Mouse (Mus musculus) midbrain, embryonic 16.5 days (tissue): ENCODE results near the gene Rpap2. TPM values are rescaled to one million over a fixed set of nuclear protein-coding genes. Genes with fewer than 3 reads are reported as not detected.

Source experiments
- ATAC-seq: fragments of 200-750 bp; cut with Nextera tagmentation; 2 replicates; pipeline ENCODE4 v1.8.0; 2017; ENCODE audit warnings: moderate TSS enrichment
- H3K27ac ChIP-seq: fragments of 300-500 bp; sonication (generic); 2 replicates; pipeline ENCODE4 v1.5.1; 2014; ENCODE audit warnings: mild to moderate bottlenecking, low read length, mixed read lengths
- H3K27me3 ChIP-seq: fragments of 300-500 bp; sonication (generic); 2 replicates; pipeline ENCODE4 v1.6.1; 2014; ENCODE audit warnings: low read depth, low read length, mixed read lengths; ENCODE audit not compliant: control insufficient read depth, insufficient read depth
- H3K36me3 ChIP-seq: fragments of 300-500 bp; sonication (generic); 2 replicates; pipeline ENCODE4 v1.6.1; 2014; ENCODE audit warnings: mild to moderate bottlenecking, low read length, moderate library complexity, mixed read lengths; ENCODE audit not compliant: control insufficient read depth, insufficient read depth
- H3K4me1 ChIP-seq: fragments of 300-500 bp; sonication (generic); 2 replicates; pipeline ENCODE4 v1.6.1; 2014; ENCODE audit warnings: mild to moderate bottlenecking, low read length, mixed read lengths; ENCODE audit not compliant: control insufficient read depth, insufficient read depth
- H3K4me2 ChIP-seq: fragments of 300-500 bp; sonication (generic); 2 replicates; pipeline ENCODE4 v1.6.1; 2014; ENCODE audit warnings: mild to moderate bottlenecking, low read length, mixed read lengths
- H3K4me3 ChIP-seq: fragments of 300-500 bp; sonication (generic); 2 replicates; pipeline ENCODE4 v1.5.1; 2014; ENCODE audit warnings: low read depth, mild to moderate bottlenecking, low read length, moderate library complexity, mixed read lengths
- H3K9ac ChIP-seq: fragments of 300-500 bp; sonication (generic); 2 replicates; pipeline ENCODE4 v1.6.1; 2014; ENCODE audit warnings: low read depth, low read length, mixed read lengths
- H3K9me3 ChIP-seq: fragments of 300-500 bp; sonication (generic); replicated peaks from 2 replicates; pipeline ENCODE4 v1.6.1; 2014; ENCODE audit warnings: mild to moderate bottlenecking, low read length, mixed read lengths; ENCODE audit not compliant: control insufficient read depth, poor library complexity, severe bottlenecking
- WGBS: fragments of 180-500 bp; shearing (Covaris S2); extraction: QIAGEN DNeasy Blood & Tissue Kit; methylation state at CpG from one replicate; pipeline ENCODE4 v1.1.7; 2014; 5-methylcytosine and 5-hydroxymethylcytosine counted together
- polyA plus RNA-seq: library from polyadenylated mRNA; unstranded; fragments of >200 nt; fragmentation: Nextera tagmentation; extraction: Ambion mirVana; gene quantifications from 2 replicates; pipeline ENCODE4 v1.2.1, GENCODE M21; 2015

Gene Rpap2
- polyA plus RNA-seq, 1 experiment from 2014 or later = 26.2 TPM

- Histone ChIP-seq H3K9ac (no peak overlapping the region), H3K27me3 (no peaks in the 10 kb centered on the region), H3K27ac (no peak overlapping the region), H3K4me3 (no peak overlapping the region), H3K4me1 (no peaks in the 10 kb centered on the region), H3K36me3 (no peaks in the 10 kb centered on the region), H3K4me2 (no peak overlapping the region), H3K9me3 (no peaks in the 10 kb centered on the region)
- ATAC-seq = no peak
- WGBS = 83% methylated on average over 8 of the region's 8 CpGs
These were observed 101.7 kb downstream of the Rpap2 start for GRCm38 (mm10) chr5:107698888-107699287.

- no peak overlapping the region for H3K4me2 ChIP-seq
- H3K9ac ChIP-seq = no peak overlapping the region
- H3K9me3 ChIP-seq = no peaks in the 10 kb centered on the region
- H3K27ac ChIP-seq = no peak overlapping the region
- no peak overlapping the region for H3K4me3 ChIP-seq
- H3K27me3 ChIP-seq = no peaks in the 10 kb centered on the region
- WGBS = 95% methylated on average over 10 of the region's 10 CpGs
- no peaks in the 10 kb centered on the region for H3K4me1 ChIP-seq
- no peaks in the 10 kb centered on the region for H3K36me3 ChIP-seq
- ATAC-seq = no peak
These were observed 103.7 kb downstream of the Rpap2 start for GRCm38 (mm10) chr5:107700873-107701272.

GRCm38 (mm10) chr5:107701658-107702057 lies 104.5 kb downstream of the Rpap2 start:
- Histone ChIP-seq H3K4me2 (no peak overlapping the region), H3K9ac (no peak overlapping the region), H3K27me3 (no peaks in the 10 kb centered on the region), H3K27ac (no peak overlapping the region), H3K4me3 (no peak overlapping the region), H3K9me3 (no peaks in the 10 kb centered on the region), H3K4me1 (no peaks in the 10 kb centered on the region), H3K36me3 (no peaks in the 10 kb centered on the region)
- 86% methylated on average over 9 of the region's 9 CpGs for whole genome bisulfite sequencing
- ATAC-seq = no peak

- no peaks in the 10 kb centered on the region for H3K4me1 ChIP-seq
- H3K27me3 ChIP-seq = no peaks in the 10 kb centered on the region
- 88% methylated on average over 6 of the region's 6 CpGs for WGBS
- no peak overlapping the region for H3K4me2 ChIP-seq
- no peak overlapping the region for H3K9ac ChIP-seq
- ATAC-seq = no peak
- no peaks in the 10 kb centered on the region for H3K36me3 ChIP-seq
- no peak overlapping the region for H3K27ac ChIP-seq
- no peaks in the 10 kb centered on the region for H3K9me3 ChIP-seq
- no peak overlapping the region for H3K4me3 ChIP-seq
These were observed 106.1 kb downstream of the Rpap2 start for GRCm38 (mm10) chr5:107703207-107703763.

- Histone ChIP-seq H3K4me2 (no peak overlapping the region), H3K27me3 (no peaks in the 10 kb centered on the region)
These were observed 108.6 kb downstream of the Rpap2 start for GRCm38 (mm10) chr5:107705756-107706155.

GRCm38 (mm10) chr5:107706262-107706661 lies 109.1 kb downstream of the Rpap2 start:
- no peak for ATAC-seq
- Histone ChIP-seq H3K4me1 (no peaks in the 10 kb centered on the region), H3K4me3 (no peak overlapping the region), H3K9ac (no peak overlapping the region), H3K36me3 (no peaks in the 10 kb centered on the region), H3K27ac (no peak overlapping the region), H3K27me3 (no peaks in the 10 kb centered on the region), H3K4me2 (no peak overlapping the region), H3K9me3 (no peaks in the 10 kb centered on the region)
- WGBS = 86% methylated on average over 1 of the region's 1 CpGs

More at GRCm38 (mm10) chr5:107705756-107706155, 108.6 kb downstream of the Rpap2 start:
- Histone ChIP-seq H3K9ac (no peak overlapping the region), H3K36me3 (no peaks in the 10 kb centered on the region), H3K4me1 (no peaks in the 10 kb centered on the region), H3K27ac (no peak overlapping the region), H3K9me3 (no peaks in the 10 kb centered on the region), H3K4me3 (no peak overlapping the region)
- WGBS = 92% methylated on average over 4 of the region's 4 CpGs
- ATAC-seq = no peak

- Histone ChIP-seq H3K4me2 (no peak overlapping the region), H3K4me3 (no peak overlapping the region), H3K9me3 (no peaks in the 10 kb centered on the region), H3K36me3 (no peaks in the 10 kb centered on the region), H3K9ac (no peak overlapping the region), H3K27ac (no peak overlapping the region), H3K27me3 (no peaks in the 10 kb centered on the region), H3K4me1 (no peaks in the 10 kb centered on the region)
- 92% methylated on average over 8 of the region's 8 CpGs for WGBS
- ATAC-seq = no peak
These were observed 111.1 kb downstream of the Rpap2 start for GRCm38 (mm10) chr5:107708124-107708797.

Other genes with a start within 250 kb of the Rpap2 start
- 2.1 and 3.2 TPM in 2 replicates for gene Ephx4, start 194.6 kb upstream of the Rpap2 start, polyA plus RNA-seq
- gene Lpcat2b, start 165.8 kb upstream of the Rpap2 start, polyA plus RNA-seq = not detected in 2 replicates
- gene Btbd8, start 159.4 kb upstream of the Rpap2 start, polyA plus RNA-seq = 23.5 and 24.9 TPM in 2 replicates
- 0.73 and 0.81 TPM in 2 replicates for gene Gm42669, start 89.8 kb upstream of the Rpap2 start, polyA plus RNA-seq
- 0.29 and 0.46 TPM in 2 replicates for gene 1700028K03Rik, start 62.7 kb upstream of the Rpap2 start, polyA plus RNA-seq
- 39.8 and 40.4 TPM in 2 replicates for gene Glmn, start 515 bp downstream of the Rpap2 start, polyA plus RNA-seq
- not detected in 2 replicates for gene Gfi1, start 128.7 kb downstream of the Rpap2 start, polyA plus RNA-seq
- 0.10 and 0.16 TPM in 2 replicates for gene Ube2d2b, start 232.7 kb downstream of the Rpap2 start, polyA plus RNA-seq